In the genomic region with DNA sequence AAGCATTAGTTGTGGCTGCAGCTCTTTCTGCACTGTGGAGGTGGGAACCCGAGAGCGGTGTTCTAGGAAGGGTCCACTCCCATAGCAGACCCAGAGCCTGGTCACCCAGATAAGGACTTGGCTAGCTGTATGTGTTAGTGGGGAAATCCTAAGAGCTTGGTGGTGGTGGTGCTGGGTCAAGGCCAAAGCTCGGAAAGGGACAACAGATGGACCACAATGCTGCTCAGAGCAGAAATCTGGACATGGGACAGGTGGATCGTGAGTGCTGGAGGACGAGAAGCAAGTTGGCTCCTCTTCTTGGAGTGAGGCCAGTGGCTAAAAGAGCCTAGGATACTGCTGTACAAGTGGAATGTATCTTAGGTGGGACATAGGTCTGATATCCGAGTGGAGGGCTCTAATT, we compare ENCODE assay signal across 19 mouse cellular contexts. TPM values are rescaled to one million over a fixed set of nuclear protein-coding genes. Genes with fewer than 3 reads are reported as not detected.
DNase-seq lines count a peak whose midpoint lies in the region; ATAC-seq and TF ChIP-seq lines count a peak whose summit lies in the region.
"Had no signal": no experiment of that assay in that cellular context is flagged by ENCODE, and none has a peak within 500 bp of the region (broad histone marks: within the 10 kb centered on the region; RNA-seq: fewer than 3 reads in every experiment).

No protein-coding gene starts in this region.

- H3K36me3 ChIP-seq in intestine, postnatal 0 days (ENCODE audit: control insufficient read depth, insufficient read depth), result no peaks in the 10 kb centered on the region
- H3K36me3 ChIP-seq: embryonic facial prominence, embryonic 13.5 days; intestine, embryonic 15.5 days; limb, embryonic 10.5 days had no signal

- DNase-seq in left cerebral cortex, postnatal 4 days, result peak; percentile 73
- DNase-seq in left cerebral cortex, postnatal 25 days (ENCODE audit: low spot score in 2 of 2), result no peak
- peak; percentile 95 to 98 for DNase-seq in cerebellum, adult 2 months
- peak; percentile 95 to 96 for DNase-seq in cerebellum, postnatal 36 days
- DNase-seq in heart, postnatal 4 days, result peak; percentile 62
- no peak for DNase-seq in lung, postnatal 36 days
- DNase-seq: gastrocnemius, postnatal 10 days; lung, adult 2 months; thymus, postnatal 25 days had no signal

- peaks cover 68% of the 10 kb centered on the region for H3K4me1 ChIP-seq in cerebellum, adult 2 months (ENCODE audit: control insufficient read depth, insufficient read depth, low read length)
- H3K4me1 ChIP-seq in intestine, postnatal 0 days (replicated peaks; ENCODE audit: control insufficient read depth, insufficient read depth, low read length), result 0 out of 2 replicates have a peak, but pooled peaks cover 3% of the 10 kb centered on the region

- peak overlapping the region; percentile 94 for H3K27ac ChIP-seq in cerebellum, adult 2 months (ENCODE audit: insufficient read depth, low read length)
- no peak overlapping the region for H3K27ac ChIP-seq in intestine, postnatal 0 days (ENCODE audit: low read depth, low read length)
- H3K27ac ChIP-seq: embryonic facial prominence, embryonic 13.5 days; hindbrain, embryonic 14.5 days; intestine, embryonic 15.5 days; kidney, postnatal 0 days; limb, embryonic 10.5 days; liver, embryonic 12.5 days; stomach, postnatal 0 days had no signal

- H3K4me3 ChIP-seq in cerebellum, adult 2 months (replicated peaks; ENCODE audit: insufficient read depth, low read depth, low read length), result peak overlapping the region; percentile 58
- H3K4me3 ChIP-seq in intestine, postnatal 0 days (ENCODE audit: low read depth, low read length), result no peak overlapping the region
- H3K4me3 ChIP-seq: embryonic facial prominence, embryonic 13.5 days; intestine, embryonic 15.5 days; limb, embryonic 10.5 days; liver, embryonic 12.5 days had no signal

- no peak for ATAC-seq in intestine, postnatal 0 days
- ATAC-seq: forebrain, embryonic 14.5 days; intestine, embryonic 15.5 days; liver, embryonic 12.5 days had no signal

- H3K9ac ChIP-seq in intestine, postnatal 0 days (ENCODE audit: low read depth, low read length), result no peak overlapping the region
- H3K9ac ChIP-seq: embryonic facial prominence, embryonic 13.5 days; hindbrain, embryonic 14.5 days; intestine, embryonic 15.5 days; liver, embryonic 12.5 days had no signal

- H3K4me2 ChIP-seq in intestine, postnatal 0 days (replicated peaks; ENCODE audit: low read depth), result no peak overlapping the region
- H3K4me2 ChIP-seq: embryonic facial prominence, embryonic 13.5 days; hindbrain, embryonic 14.5 days; intestine, embryonic 15.5 days; liver, embryonic 12.5 days had no signal

- TF ChIP-seq CTCF in cerebellum, adult 2 months (IDR thresholded peaks at IDR 0.05; ENCODE audit: borderline replicate concordance, insufficient read depth, low read depth, low read length), result 0 out of 2 replicates have a peak, but pooled peaks have one; percentile 3
- no peak for TF ChIP-seq CTCF in intestine, postnatal 0 days (IDR thresholded peaks at IDR 0.05; ENCODE audit: low read depth)

- intact Hi-C loops in left cerebral cortex, postnatal 4 days (cut with DNase I), result no loop called here
- intact Hi-C loops in left cerebral cortex, postnatal 25 days (cut with DNase I), result loop anchor here (5.0 kb wide), 2 partner anchors 118 to 143 kb away; a partner anchor contains a TSS

- H3K27me3 ChIP-seq in cerebellum, adult 2 months (ENCODE audit: control insufficient read depth, insufficient read depth, low read length), result no peaks in the 10 kb centered on the region
- no peaks in the 10 kb centered on the region; the same call in none of the 2 replicates for H3K27me3 ChIP-seq in intestine, postnatal 0 days (replicated peaks; ENCODE audit: control insufficient read depth, insufficient read depth, low read length)
- H3K27me3 ChIP-seq: intestine, embryonic 15.5 days had no signal

- no peak for TF ChIP-seq POLR2A in cerebellum, adult 2 months (IDR thresholded peaks at IDR 0.05; ENCODE audit: borderline replicate concordance, insufficient read depth, low read length)

- WGBS in cerebellum, adult 2 months, result 9% methylated on average over 6 of the region's 6 CpGs
- 83% methylated on average over 6 of the region's 6 CpGs for WGBS in intestine, postnatal 0 days

- no peaks in the 10 kb centered on the region for H3K9me3 ChIP-seq in intestine, postnatal 0 days (ENCODE audit: control insufficient read depth)
- H3K9me3 ChIP-seq: embryonic facial prominence, embryonic 13.5 days; intestine, embryonic 15.5 days; limb, embryonic 10.5 days; liver, embryonic 12.5 days had no signal

RNA-seq across cellular contexts. Expression of a gene that starts 1.6 kb away (rescaled TPM):
- not detected for total RNA-seq in left cerebral cortex, postnatal 4 days (2021)
- 1 to 10 TPM in 1 of 2 experiments, under 1 TPM in 1; 0.96 to 1.4 TPM for total RNA-seq in left cerebral cortex, postnatal 25 days (2021)
- 39.6 and 51.4 TPM in 2 replicates for polyA plus RNA-seq in cerebellum, adult 2 months (2012; rRNA removed)
- 1,000 to 10,000 TPM; 1,781 to 1,857 TPM for total RNA-seq in heart, postnatal 4 days (2021)
- polyA plus RNA-seq in intestine, postnatal 0 days (2015; fragmentation: Nextera tagmentation; extraction: Ambion mirVana), result not detected in 2 replicates
- polyA plus RNA-seq: C2C12; forebrain, embryonic 14.5 days; hindbrain, embryonic 14.5 days had no signal

RNA-seq across cellular contexts. Expression of a gene that starts 37.4 kb away (rescaled TPM):
- total RNA-seq in left cerebral cortex, postnatal 4 days (2021), result 1 to 10 TPM; 3.0 to 3.2 TPM
- total RNA-seq in left cerebral cortex, postnatal 25 days (2021), result 1 to 10 TPM; 3.0 to 5.3 TPM
- polyA plus RNA-seq in cerebellum, adult 2 months (2012; rRNA removed), result 3.3 and 4.1 TPM in 2 replicates
- total RNA-seq in heart, postnatal 4 days (2021), result 1 to 10 TPM; 2.7 to 3.5 TPM
- polyA plus RNA-seq in intestine, postnatal 0 days (2015; fragmentation: Nextera tagmentation; extraction: Ambion mirVana), result 5.1 and 7.3 TPM in 2 replicates
- polyA plus RNA-seq: C2C12 had no signal

RNA-seq across cellular contexts. Expression of a gene that starts 49.3 kb away (rescaled TPM):
- total RNA-seq in left cerebral cortex, postnatal 4 days (2021), result 10 to 100 TPM; 30.6 to 41.6 TPM
- total RNA-seq in left cerebral cortex, postnatal 25 days (2021), result 10 to 100 TPM; 25.1 to 29.4 TPM
- polyA plus RNA-seq in cerebellum, adult 2 months (2012; rRNA removed), result 93.3 and 97.7 TPM in 2 replicates
- total RNA-seq in heart, postnatal 4 days (2021), result 10 to 100 TPM; 32.6 to 36.8 TPM
- polyA plus RNA-seq in intestine, postnatal 0 days (2015; fragmentation: Nextera tagmentation; extraction: Ambion mirVana), result 12.6 and 15.0 TPM in 2 replicates

Comparison
In these comparisons a context has a peak if more than half of its experiments do, and no peak if none do; other contexts are left out.
1. DNase-seq: peak in left cerebral cortex, postnatal 4 days (single experiment), cerebellum, adult 2 months (2 of 2), cerebellum, postnatal 36 days (2 of 2) and heart, postnatal 4 days (single experiment); none in left cerebral cortex, postnatal 25 days (0 of 2) and lung, postnatal 36 days (single experiment).
2. RNA of a gene that starts 1.6 kb away (total RNA-seq): 1,781 to 1,857 TPM in heart, postnatal 4 days; 0.96 to 1.4 TPM in left cerebral cortex, postnatal 25 days and not detected in left cerebral cortex, postnatal 4 days; every median in the first group is over 100 times any median in the second.